Mouse (Mus musculus): ENCODE results near the gene Pkp3. TPM values are rescaled to one million over a fixed set of nuclear protein-coding genes. Genes with fewer than 3 reads are reported as not detected.

The Pkp3 gene
- total RNA-seq, 2 experiments from 2014 or later = not detected

Other genes with a start within 250 kb of the Pkp3 start
- 1 to 10 TPM in 1 of 2 experiments, not detected in 1; 1.0 TPM for gene Urah, start 243.2 kb upstream of the Pkp3 start, total RNA-seq (2021)
- not detected for gene Scgb1c1, start 232.7 kb upstream of the Pkp3 start, total RNA-seq (2021)
- not detected for gene Odf3, start 230.4 kb upstream of the Pkp3 start, total RNA-seq (2021)
- 1 to 10 TPM in 1 of 2 experiments, not detected in 1; 1.6 TPM for gene Gm45785, start 221.9 kb upstream of the Pkp3 start, total RNA-seq (2021)
- 10 to 100 TPM; 88.2 to 90.6 TPM for gene Ric8a, start 221.3 kb upstream of the Pkp3 start, total RNA-seq (2021)
- gene Bet1l, start 220.6 kb upstream of the Pkp3 start, total RNA-seq (2021) = 10 to 100 TPM; 28.4 to 29.5 TPM
- 100 to 1,000 TPM; 131 to 135 TPM for gene Psmd13, start 196.2 kb upstream of the Pkp3 start, total RNA-seq (2021)
- gene Sirt3, start 195.9 kb upstream of the Pkp3 start, total RNA-seq (2021) = 10 to 100 TPM; 60.2 to 65.6 TPM
- gene Cox8b, start 177.8 kb upstream of the Pkp3 start, total RNA-seq (2021) = 1 to 10 TPM; 1.4 to 1.5 TPM
- under 1 TPM; 0.35 to 0.55 TPM for gene Nlrp6, start 157.3 kb upstream of the Pkp3 start, total RNA-seq (2021)
- 1 to 10 TPM; 4.1 to 5.1 TPM for gene Pgghg, start 136.8 kb upstream of the Pkp3 start, total RNA-seq (2021)
- not detected for gene Ifitm5, start 127.9 kb upstream of the Pkp3 start, total RNA-seq (2021)
- not detected for gene Gm45717, start 122.3 kb upstream of the Pkp3 start, total RNA-seq (2021)
- gene Ifitm2, start 122.2 kb upstream of the Pkp3 start, total RNA-seq (2021) = 10 to 100 TPM; 15.1 to 20.8 TPM
- 1 to 10 TPM; 3.3 to 6.3 TPM for gene Ifitm1, start 111.0 kb upstream of the Pkp3 start, total RNA-seq (2021)
- 10 to 100 TPM in 1 of 2 experiments, 1 to 10 TPM in 1; 6.9 to 13.0 TPM for gene Ifitm3, start 67.4 kb upstream of the Pkp3 start, total RNA-seq (2021)
- not detected for gene Ifitm6, start 60.3 kb upstream of the Pkp3 start, total RNA-seq (2021)
- not detected for gene Gm17387, start 49.1 kb upstream of the Pkp3 start, total RNA-seq (2021)
- 10 to 100 TPM; 90.0 to 97.9 TPM for gene B4galnt4, start 17.1 kb upstream of the Pkp3 start, total RNA-seq (2021)
- 1 to 10 TPM; 2.3 to 3.0 TPM for gene Sigirr, start 22.4 kb downstream of the Pkp3 start, total RNA-seq (2021)
- not detected for gene Ano9, start 39.6 kb downstream of the Pkp3 start, total RNA-seq (2021)
- gene Ptdss2, start 44.2 kb downstream of the Pkp3 start, total RNA-seq (2021) = 10 to 100 TPM; 67.8 to 71.3 TPM
- gene Rnh1, start 94.6 kb downstream of the Pkp3 start, total RNA-seq (2021) = 10 to 100 TPM; 26.8 to 34.3 TPM
- gene Hras, start 115.8 kb downstream of the Pkp3 start, total RNA-seq (2021) = 100 to 1,000 TPM; 204 to 208 TPM
- 1 to 10 TPM; 4.9 to 6.7 TPM for gene Lrrc56, start 115.9 kb downstream of the Pkp3 start, total RNA-seq (2021)
- gene Lmntd2, start 135.9 kb downstream of the Pkp3 start, total RNA-seq (2021) = not detected
- gene Rassf7, start 137.6 kb downstream of the Pkp3 start, total RNA-seq (2021) = 1 to 10 TPM in 1 of 2 experiments, under 1 TPM in 1; 0.83 to 1.2 TPM
- gene Phrf1, start 150.6 kb downstream of the Pkp3 start, total RNA-seq (2021) = 10 to 100 TPM; 66.9 to 77.2 TPM
- gene Irf7, start 188.3 kb downstream of the Pkp3 start, total RNA-seq (2021) = 1 to 10 TPM in 1 of 2 experiments, under 1 TPM in 1; 0.46 to 1.3 TPM
- gene Cdhr5, start 198.6 kb downstream of the Pkp3 start, total RNA-seq (2021) = not detected
- not detected for gene Sct, start 200.9 kb downstream of the Pkp3 start, total RNA-seq (2021)
- gene Drd4, start 213.8 kb downstream of the Pkp3 start, total RNA-seq (2021) = under 1 TPM; 0.31 to 0.32 TPM
- gene Deaf1, start 249.5 kb downstream of the Pkp3 start, total RNA-seq (2021) = 100 to 1,000 TPM; 180 to 199 TPM
- gene Tmem80, start 249.5 kb downstream of the Pkp3 start, total RNA-seq (2021) = 10 to 100 TPM; 30.2 to 30.8 TPM